Mouse (Mus musculus) cerebellum, postnatal 4 days (tissue): ENCODE measurements around the gene Osgin1.

Experiments used
- DNase-seq, 2 experiments: peaks; one replicate each; pipeline ENCODE4 v3.0.0; 2022; ENCODE audit warnings: low spot score in 2 of 2, mixed read lengths in 1 of 2

The Osgin1 gene

GRCm38 (mm10) chr8:119433582-119434174, at the start of gene Osgin1:
Gene Osgin1, plus strand, starts transcription at chr8:119434124.
- DNase-seq, result no peak

- peak; percentile 63 to 78 for DNase-seq
Measured at GRCm38 (mm10) chr8:119384478-119384877, 49.4 kb upstream of the Osgin1 start.

GRCm38 (mm10) chr8:119385854-119386253, 48.1 kb upstream of the Osgin1 start:
- DNase-seq, result no peak

GRCm38 (mm10) chr8:119386988-119387387, 46.9 kb upstream of the Osgin1 start:
- DNase-seq, result no peak

- no peak for DNase-seq
Measured at GRCm38 (mm10) chr8:119394097-119394496, 39.8 kb upstream of the Osgin1 start.

GRCm38 (mm10) chr8:119394524-119395026, 39.3 kb upstream of the Osgin1 start, which contains the start of gene Mlycd:
Gene Mlycd, plus strand, starts transcription at chr8:119394878.
- DNase-seq, result peak; percentile 85 to 94

GRCm38 (mm10) chr8:119395072-119395950, 38.6 kb upstream of the Osgin1 start:
- DNase-seq, result no peak

- no peak for DNase-seq
Measured at GRCm38 (mm10) chr8:119398558-119398957, 35.4 kb upstream of the Osgin1 start.

GRCm38 (mm10) chr8:119399255-119399654, 34.7 kb upstream of the Osgin1 start:
- no peak for DNase-seq

GRCm38 (mm10) chr8:119400122-119400671, 33.7 kb upstream of the Osgin1 start:
- DNase-seq, result no peak

GRCm38 (mm10) chr8:119400904-119401303, 33.0 kb upstream of the Osgin1 start:
- no peak for DNase-seq

GRCm38 (mm10) chr8:119403912-119404311, 30.0 kb upstream of the Osgin1 start:
- DNase-seq, result no peak

GRCm38 (mm10) chr8:119404648-119405047, 29.3 kb upstream of the Osgin1 start:
- DNase-seq, result no peak

GRCm38 (mm10) chr8:119408311-119408710, 25.6 kb upstream of the Osgin1 start:
- DNase-seq, result no peak

GRCm38 (mm10) chr8:119412037-119412734, 21.7 kb upstream of the Osgin1 start:
- DNase-seq, result no peak

GRCm38 (mm10) chr8:119412735-119413498, 21.0 kb upstream of the Osgin1 start:
- peak; percentile 66 to 76 for DNase-seq

GRCm38 (mm10) chr8:119413605-119414004, 20.3 kb upstream of the Osgin1 start:
- no peak for DNase-seq

- no peak for DNase-seq
Measured at GRCm38 (mm10) chr8:119420318-119420717, 13.6 kb upstream of the Osgin1 start.

- no peak for DNase-seq
Measured at GRCm38 (mm10) chr8:119421603-119422122, 12.3 kb upstream of the Osgin1 start.

- DNase-seq, result no peak
Measured at GRCm38 (mm10) chr8:119422123-119422711, 11.7 kb upstream of the Osgin1 start.
